Mouse (Mus musculus) E14TG2a.4 (cell line): ENCODE data around the gene Tbc1d12.

Experiments used
- H3K27me3 ChIP-seq: 2 replicates; pipeline ENCODE4 v1.6.1; 2014; ENCODE audit warnings: low read length, control low read depth; ENCODE audit not compliant: insufficient read depth
- H3K36me3 ChIP-seq: 2 replicates; pipeline ENCODE4 v1.6.1; 2014; ENCODE audit warnings: low read length, control low read depth; ENCODE audit not compliant: insufficient read depth
- H3K4me1 ChIP-seq: replicated peaks from 2 replicates; pipeline ENCODE4 v1.6.1; 2014; ENCODE audit warnings: low read depth, low read length, control low read depth
- H3K4me3 ChIP-seq: replicated peaks from 2 replicates; pipeline ENCODE4 v1.5.1; 2014; ENCODE audit warnings: mild to moderate bottlenecking, low read length
- H3K9me3 ChIP-seq: 2 replicates; pipeline ENCODE4 v1.6.1; 2014; ENCODE audit warnings: low read length, control low read depth
- CTCF ChIP-seq: conservative IDR thresholded peaks from 2 replicates; pipeline ENCODE4 v1.5.1; 2014; ENCODE audit warnings: low read length
- NANOG ChIP-seq: IDR thresholded peaks from 2 replicates; pipeline ENCODE4 v1.6.1; 2014; ENCODE audit warnings: borderline replicate concordance, low read length, mixed read lengths
- POU5F1 ChIP-seq: IDR thresholded peaks from 2 replicates; pipeline ENCODE4 v1.6.1; 2014; ENCODE audit warnings: low read length, borderline replicate concordance

The Tbc1d12 gene

DNA sequence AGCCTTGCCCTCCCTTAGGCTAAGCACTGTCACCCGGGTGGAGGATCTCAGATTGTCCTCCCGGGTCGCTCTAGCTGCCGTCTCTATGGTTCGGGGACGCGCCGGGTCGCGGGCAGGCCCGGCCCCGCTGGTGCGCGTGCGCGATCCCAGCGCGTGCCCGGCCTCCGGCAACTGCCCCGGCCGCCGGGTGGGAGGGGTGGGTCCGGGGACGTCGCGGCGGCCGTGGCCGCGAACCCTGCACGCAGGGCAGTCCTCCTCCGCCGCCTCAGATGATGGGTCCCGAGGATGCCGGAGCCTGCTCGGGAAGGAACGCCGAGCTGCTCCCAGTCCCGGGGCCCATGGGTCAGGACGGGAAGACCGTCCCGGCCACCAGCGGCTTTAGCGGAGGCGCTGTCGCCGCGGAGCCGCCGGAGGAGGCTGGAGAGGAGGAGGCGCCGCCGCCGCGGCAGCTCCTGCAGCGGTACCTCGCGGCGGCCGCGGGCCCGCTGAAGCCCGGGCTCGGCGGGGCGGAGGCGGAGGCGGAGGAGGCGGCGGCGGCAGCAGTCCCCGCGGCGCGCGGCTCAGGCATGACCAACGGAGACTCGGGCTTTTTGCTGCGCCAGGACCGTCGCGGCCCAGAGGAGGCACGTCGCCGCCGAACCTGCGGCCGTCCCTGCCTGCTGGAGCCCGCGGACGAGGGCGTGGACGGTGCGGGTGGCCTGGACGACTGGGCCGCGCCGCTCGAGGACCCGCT is at the start of gene Tbc1d12:
Tbc1d12 (plus strand) TSS at position 142 of the 733 bp plus-strand sequence.
- Histone ChIP-seq H3K4me3 (peak within 1 kb of the TSS; percentile 89), H3K27me3 (peaks cover 21% of the 10 kb centered on the region), H3K9me3 (no peaks in the 10 kb centered on the region), H3K36me3 (no peaks in the 10 kb centered on the region), H3K4me1 (peaks cover 13% of the 10 kb centered on the region)
- no peak for TF ChIP-seq NANOG
- TF ChIP-seq CTCF = no peak
- TF ChIP-seq POU5F1 = no peak

GRCm38 (mm10) chr19:38787756-38788155 is 48.6 kb upstream of the Tbc1d12 start:
- H3K27me3 ChIP-seq = no peaks in the 10 kb centered on the region
- peaks cover 43% of the 10 kb centered on the region for H3K36me3 ChIP-seq
- H3K4me1 ChIP-seq = no peaks in the 10 kb centered on the region
- TF ChIP-seq CTCF = no peak
- no peak for TF ChIP-seq NANOG
- H3K4me3 ChIP-seq = no peak overlapping the region
- H3K9me3 ChIP-seq = no peaks in the 10 kb centered on the region

GRCm38 (mm10) chr19:38793563-38794045 is 42.8 kb upstream of the Tbc1d12 start:
- H3K9me3 ChIP-seq = no peaks in the 10 kb centered on the region
- H3K27me3 ChIP-seq = no peaks in the 10 kb centered on the region
- TF ChIP-seq NANOG = no peak
- H3K4me3 ChIP-seq = no peak overlapping the region
- H3K4me1 ChIP-seq = no peaks in the 10 kb centered on the region
- peaks cover 96% of the 10 kb centered on the region for H3K36me3 ChIP-seq

DNA sequence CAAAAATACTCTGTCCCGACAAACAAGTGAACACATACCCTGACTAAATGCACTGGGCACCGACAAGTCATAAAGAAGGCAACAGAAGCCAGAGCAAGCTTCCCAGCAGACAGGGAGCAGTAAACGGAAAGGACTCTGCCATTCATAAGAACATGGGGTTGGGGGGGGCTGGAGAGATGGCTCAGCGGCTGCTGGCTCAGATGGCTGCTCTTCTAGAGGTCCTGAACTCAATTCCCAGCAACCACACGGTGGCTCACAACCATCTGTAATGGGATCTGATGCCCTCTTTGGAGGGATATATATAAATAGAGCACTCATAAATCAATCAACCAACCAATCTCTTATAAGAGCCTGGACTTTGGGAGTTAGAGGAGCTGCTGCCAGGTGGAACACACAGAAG is 39.8 kb upstream of the Tbc1d12 start:
- H3K4me3 ChIP-seq = no peak overlapping the region
- peaks cover 8% of the 10 kb centered on the region for H3K4me1 ChIP-seq
- TF ChIP-seq POU5F1 (no peak), CTCF (no peak), NANOG (no peak)
- no peaks in the 10 kb centered on the region for H3K27me3 ChIP-seq
- H3K9me3 ChIP-seq = no peaks in the 10 kb centered on the region
- peaks cover 95% of the 10 kb centered on the region for H3K36me3 ChIP-seq

GRCm38 (mm10) chr19:38798291-38798690 is 38.1 kb upstream of the Tbc1d12 start:
- peaks cover 11% of the 10 kb centered on the region for H3K4me1 ChIP-seq
- H3K27me3 ChIP-seq = no peaks in the 10 kb centered on the region
- TF ChIP-seq NANOG (no peak), CTCF (no peak), POU5F1 (no peak)
- no peak overlapping the region for H3K4me3 ChIP-seq
- no peaks in the 10 kb centered on the region for H3K9me3 ChIP-seq
- H3K36me3 ChIP-seq = peaks cover 95% of the 10 kb centered on the region

- H3K27me3 ChIP-seq = no peaks in the 10 kb centered on the region
- peaks cover 95% of the 10 kb centered on the region for H3K36me3 ChIP-seq
- peaks cover 11% of the 10 kb centered on the region for H3K4me1 ChIP-seq
- H3K4me3 ChIP-seq = no peak overlapping the region
- no peaks in the 10 kb centered on the region for H3K9me3 ChIP-seq
- TF ChIP-seq POU5F1 = no peak
- no peak for TF ChIP-seq CTCF
- no peak for TF ChIP-seq NANOG
These were observed 37.6 kb upstream of the Tbc1d12 start for GRCm38 (mm10) chr19:38798801-38799200.

- peaks cover 32% of the 10 kb centered on the region for H3K4me1 ChIP-seq
- H3K27me3 ChIP-seq = no peaks in the 10 kb centered on the region
- no peak for TF ChIP-seq POU5F1
- no peak for TF ChIP-seq CTCF
- no peak for TF ChIP-seq NANOG
- no peaks in the 10 kb centered on the region for H3K9me3 ChIP-seq
- H3K36me3 ChIP-seq = peaks cover 47% of the 10 kb centered on the region
- H3K4me3 ChIP-seq = peak overlapping the region; percentile 95
These were observed 18.2 kb upstream of the Tbc1d12 start for GRCm38 (mm10) chr19:38818191-38818590.

DNA sequence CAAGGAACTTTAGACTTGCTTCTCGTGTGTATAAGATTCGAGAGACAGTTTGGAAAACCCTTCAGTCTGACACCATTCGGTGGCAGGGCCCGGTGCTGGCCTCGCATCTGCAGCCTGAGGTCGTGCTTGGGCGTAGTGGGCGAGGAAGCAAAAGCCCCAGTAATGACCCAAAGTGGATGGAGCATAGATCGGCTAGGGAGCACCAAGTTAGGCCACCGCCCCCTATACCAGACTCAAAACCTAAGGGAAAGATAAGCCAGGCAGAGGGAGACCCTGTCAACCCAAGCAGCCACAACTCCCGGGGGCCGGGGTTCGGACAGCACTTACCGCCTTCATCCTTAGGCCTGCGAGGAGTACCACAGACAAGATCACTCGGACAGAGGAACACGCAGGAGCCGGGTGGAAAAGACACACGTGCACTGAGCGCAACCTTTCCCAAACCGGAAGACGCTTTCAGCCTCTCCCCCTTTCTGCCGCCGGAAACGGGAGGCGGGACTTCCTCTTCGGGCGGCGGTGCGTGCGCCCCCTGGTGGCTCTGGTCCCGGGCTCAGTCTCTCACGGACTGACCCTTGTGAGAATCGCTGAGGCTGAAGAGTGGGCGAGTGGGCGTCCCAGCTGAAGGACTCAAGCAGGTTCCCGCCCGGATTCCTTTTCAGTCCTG is 17.5 kb upstream of the Tbc1d12 start, which contains the start of gene Noc3l:
Noc3l (minus strand) TSS at position 472 of the 661 bp plus-strand sequence.
- H3K4me1 ChIP-seq = peaks cover 30% of the 10 kb centered on the region

More for the DNA sequence above, 17.5 kb upstream of the Tbc1d12 start, which contains the start of gene Noc3l:
- Histone ChIP-seq H3K36me3 (peaks cover 40% of the 10 kb centered on the region), H3K9me3 (no peaks in the 10 kb centered on the region), H3K4me3 (peak within 1 kb of the TSS; percentile 95), H3K27me3 (no peaks in the 10 kb centered on the region)
- TF ChIP-seq NANOG (no peak), CTCF (peak; percentile 56), POU5F1 (no peak)
